Mouse (Mus musculus) neural tube, embryonic 11.5 days (tissue): ENCODE measurements around the gene Galntl6. TPM values are rescaled to one million over a fixed set of nuclear protein-coding genes. Genes with fewer than 3 reads are reported as not detected.
A peak's percentile ranks its signal among the peaks of the same experiment; 100 is the strongest.

Source experiments
- ATAC-seq: fragments of 200-750 bp; cut with Nextera tagmentation; 2 replicates; pipeline ENCODE4 v1.8.0; 2017; ENCODE audit warnings: moderate number of reproducible peaks, mild to moderate bottlenecking, moderate TSS enrichment, moderate library complexity; ENCODE audit not compliant: insufficient read depth, low FRiP score, low TSS enrichment
- DNase-seq: peaks from one replicate; pipeline ENCODE4 v3.0.0-alpha.2; 2015; ENCODE audit warnings: low spot score
- H3K27ac ChIP-seq: fragments of 300-500 bp; sonication (generic); 2 replicates; pipeline ENCODE4 v1.5.1; 2014; ENCODE audit warnings: low read depth, mild to moderate bottlenecking, low read length
- H3K27me3 ChIP-seq: fragments of 300-500 bp; sonication (generic); 2 replicates; pipeline ENCODE4 v1.6.1; 2014; ENCODE audit warnings: mild to moderate bottlenecking, low read length, mixed read lengths; ENCODE audit not compliant: control insufficient read depth, insufficient read depth
- H3K36me3 ChIP-seq: fragments of 300-500 bp; sonication (generic); 2 replicates; pipeline ENCODE4 v1.6.1; 2014; ENCODE audit warnings: mild to moderate bottlenecking, low read length, moderate library complexity, mixed read lengths; ENCODE audit not compliant: control insufficient read depth, insufficient read depth
- H3K4me1 ChIP-seq: fragments of 300-500 bp; sonication (generic); 2 replicates; pipeline ENCODE4 v1.6.1; 2014; ENCODE audit warnings: low read length, mixed read lengths; ENCODE audit not compliant: control insufficient read depth, insufficient read depth
- H3K4me2 ChIP-seq: fragments of 300-500 bp; sonication (generic); 2 replicates; pipeline ENCODE4 v1.6.1; 2014; ENCODE audit warnings: low read depth, mild to moderate bottlenecking, moderate library complexity
- H3K4me3 ChIP-seq: fragments of 300-500 bp; sonication (generic); 2 replicates; pipeline ENCODE4 v1.5.1; 2014; ENCODE audit warnings: low read depth, low read length
- H3K9ac ChIP-seq: fragments of 300-500 bp; sonication (generic); 2 replicates; pipeline ENCODE4 v1.6.1; 2014; ENCODE audit warnings: mild to moderate bottlenecking, low read length
- H3K9me3 ChIP-seq: fragments of 300-500 bp; sonication (generic); 2 replicates; pipeline ENCODE4 v1.6.1; 2016; ENCODE audit warnings: low read length; ENCODE audit not compliant: control insufficient read depth
- WGBS: fragments of 180-500 bp; shearing (Covaris S2); extraction: QIAGEN DNeasy Blood & Tissue Kit; methylation state at CpG from one replicate; pipeline ENCODE4 v1.1.7; 2014; 5-methylcytosine and 5-hydroxymethylcytosine counted together
- polyA plus RNA-seq: library from polyadenylated mRNA; unstranded; fragments of >200 nt; fragmentation: Nextera tagmentation; extraction: Ambion mirVana; gene quantifications from 2 replicates; pipeline ENCODE4 v1.2.1, GENCODE M21; 2014

The Galntl6 gene
- polyA plus RNA-seq, 1 experiment from 2014 or later = 3.3 TPM

GRCm38 (mm10) chr8:57741309-57741708, 1171.1 kb downstream of the Galntl6 start:
- Histone ChIP-seq H3K4me2 (no peak overlapping the region), H3K4me3 (no peak overlapping the region), H3K4me1 (no peaks in the 10 kb centered on the region), H3K9ac (no peak overlapping the region), H3K9me3 (no peaks in the 10 kb centered on the region), H3K27ac (no peak overlapping the region), H3K36me3 (no peaks in the 10 kb centered on the region), H3K27me3 (no peaks in the 10 kb centered on the region)
- no peak for ATAC-seq
- DNase-seq = no peak
- WGBS = 61% methylated on average over 8 of the region's 8 CpGs

- DNase-seq = no peak
- no peak for ATAC-seq
- no peaks in the 10 kb centered on the region for H3K36me3 ChIP-seq
- 83% methylated on average over 4 of the region's 4 CpGs for WGBS
- no peaks in the 10 kb centered on the region for H3K9me3 ChIP-seq
- H3K27ac ChIP-seq = no peak overlapping the region
- H3K4me1 ChIP-seq = no peaks in the 10 kb centered on the region
- H3K27me3 ChIP-seq = no peaks in the 10 kb centered on the region
- H3K4me2 ChIP-seq = no peak overlapping the region
- H3K4me3 ChIP-seq = no peak overlapping the region
- no peak overlapping the region for H3K9ac ChIP-seq
Measured at GRCm38 (mm10) chr8:57737281-57737680, 1175.2 kb downstream of the Galntl6 start.

- WGBS = 21% methylated on average over 2 of the region's 2 CpGs
- Histone ChIP-seq H3K27me3 (no peaks in the 10 kb centered on the region), H3K36me3 (no peaks in the 10 kb centered on the region), H3K9ac (no peak overlapping the region), H3K4me2 (no peak overlapping the region), H3K9me3 (no peaks in the 10 kb centered on the region), H3K4me1 (no peaks in the 10 kb centered on the region), H3K4me3 (no peak overlapping the region), H3K27ac (no peak overlapping the region)
- ATAC-seq (peak; percentile 55; the same call in 1 of the 2 replicates), DNase-seq (no peak)
Measured at GRCm38 (mm10) chr8:57732795-57733194, 1179.6 kb downstream of the Galntl6 start.

- Histone ChIP-seq H3K4me2 (no peak overlapping the region), H3K4me3 (no peak overlapping the region), H3K27me3 (no peaks in the 10 kb centered on the region), H3K27ac (no peak overlapping the region), H3K36me3 (no peaks in the 10 kb centered on the region), H3K9me3 (no peaks in the 10 kb centered on the region), H3K4me1 (no peaks in the 10 kb centered on the region), H3K9ac (no peak overlapping the region)
- WGBS = 78% methylated on average over 8 of the region's 8 CpGs
- DNase-seq = no peak
- no peak for ATAC-seq
Measured at GRCm38 (mm10) chr8:57731666-57732065, 1180.8 kb downstream of the Galntl6 start.

GRCm38 (mm10) chr8:57728276-57728675, 1184.2 kb downstream of the Galntl6 start:
- Histone ChIP-seq H3K4me1 (no peaks in the 10 kb centered on the region), H3K4me3 (no peak overlapping the region), H3K4me2 (no peak overlapping the region), H3K27ac (no peak overlapping the region), H3K9ac (no peak overlapping the region), H3K27me3 (no peaks in the 10 kb centered on the region), H3K36me3 (no peaks in the 10 kb centered on the region), H3K9me3 (no peaks in the 10 kb centered on the region)
- ATAC-seq = no peak
- 90% methylated on average over 2 of the region's 2 CpGs for WGBS
- DNase-seq = no peak

- Histone ChIP-seq H3K27me3 (no peaks in the 10 kb centered on the region), H3K4me1 (no peaks in the 10 kb centered on the region), H3K36me3 (no peaks in the 10 kb centered on the region), H3K9ac (no peak overlapping the region), H3K4me3 (no peak overlapping the region), H3K27ac (no peak overlapping the region), H3K9me3 (no peaks in the 10 kb centered on the region), H3K4me2 (no peak overlapping the region)
- no peak for ATAC-seq
- DNase-seq = no peak
- WGBS = 95% methylated on average over 13 of the region's 13 CpGs
Measured at GRCm38 (mm10) chr8:57724843-57725627, 1187.4 kb downstream of the Galntl6 start.

Other genes with a start within 250 kb of the Galntl6 start
- 3.7 and 4.0 TPM in 2 replicates for gene BC030500, start 885 bp downstream of the Galntl6 start, polyA plus RNA-seq